Comparison of ENCODE assay signal across 25 mouse cellular contexts in the genomic region with DNA sequence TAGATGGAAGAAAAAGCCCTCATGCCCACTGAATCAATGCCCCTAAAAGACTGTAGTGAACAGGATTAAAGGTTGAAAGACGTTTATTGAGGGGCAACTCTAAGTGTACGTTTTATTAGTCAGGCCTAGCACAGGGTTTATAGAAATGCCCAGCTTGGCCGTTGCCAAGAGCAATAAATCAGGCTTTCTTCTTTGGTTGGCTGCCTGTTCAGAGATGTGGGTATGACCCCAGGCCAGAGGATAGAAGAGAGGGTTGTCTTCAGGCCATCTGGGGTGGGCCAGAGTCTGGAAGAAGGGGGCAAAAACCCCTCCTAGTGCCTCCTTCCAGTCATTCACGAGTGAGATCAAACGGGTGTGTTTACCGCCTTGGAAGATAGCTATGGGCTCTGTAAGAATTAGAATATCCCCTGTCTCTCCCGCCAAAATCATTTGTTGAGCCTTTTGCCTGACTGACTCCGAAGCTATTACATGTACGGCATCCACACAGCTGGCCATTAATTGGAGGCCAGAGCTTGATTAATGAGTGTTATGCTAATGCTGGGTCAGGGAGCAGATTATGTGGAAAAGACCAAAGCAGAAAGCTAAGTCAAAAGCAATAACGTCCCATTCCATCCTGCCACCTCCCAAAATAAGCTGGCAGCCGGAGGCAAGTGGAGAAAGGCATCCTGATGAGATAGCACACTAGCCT.
A peak's percentile ranks its signal among the peaks of the same experiment; 100 is the strongest.
DNase-seq lines count a peak whose midpoint lies in the region; ATAC-seq and TF ChIP-seq lines count a peak whose summit lies in the region.
"Had no signal": no experiment of that assay in that cellular context is flagged by ENCODE, and none has a peak within 500 bp of the region (broad histone marks: within the 10 kb centered on the region; RNA-seq: fewer than 3 reads in every experiment).

No protein-coding gene starts in this region.

- no peaks in the 10 kb centered on the region for H3K4me1 ChIP-seq in hindbrain, postnatal 0 days (ENCODE audit: insufficient read depth, low read length)
- H3K4me1 ChIP-seq in hindbrain, embryonic 16.5 days (ENCODE audit: control insufficient read depth, insufficient read depth, low read depth, low read length) = no peaks in the 10 kb centered on the region
- H3K4me1 ChIP-seq in neural tube, embryonic 14.5 days (ENCODE audit: control insufficient read depth, insufficient read depth, low read length) = no peaks in the 10 kb centered on the region
- H3K4me1 ChIP-seq in heart, embryonic 11.5 days (ENCODE audit: control insufficient read depth, insufficient read depth, low read length) = no peaks in the 10 kb centered on the region
- H3K4me1 ChIP-seq: heart, embryonic 15.5 days; megakaryocyte, embryonic 14.5 days; midbrain, embryonic 15.5 days; stomach, embryonic 15.5 days had no signal

- H3K9me3 ChIP-seq in hindbrain, postnatal 0 days (ENCODE audit: low read length) = no peaks in the 10 kb centered on the region
- H3K9me3 ChIP-seq in hindbrain, embryonic 16.5 days (ENCODE audit: control insufficient read depth, low read length) = no peaks in the 10 kb centered on the region
- no peaks in the 10 kb centered on the region for H3K9me3 ChIP-seq in neural tube, embryonic 14.5 days (ENCODE audit: control insufficient read depth, low read length)
- no peaks in the 10 kb centered on the region for H3K9me3 ChIP-seq in heart, embryonic 11.5 days (replicated peaks; ENCODE audit: control insufficient read depth, low read length)
- H3K9me3 ChIP-seq: forebrain, embryonic 12.5 days; heart, embryonic 15.5 days; limb, embryonic 13.5 days; megakaryocyte, embryonic 14.5 days; midbrain, embryonic 15.5 days; stomach, embryonic 15.5 days had no signal

- no peak overlapping the region for H3K27ac ChIP-seq in hindbrain, postnatal 0 days
- no peak overlapping the region for H3K27ac ChIP-seq in hindbrain, embryonic 16.5 days (ENCODE audit: low read depth, low read length)
- H3K27ac ChIP-seq in neural tube, embryonic 14.5 days (ENCODE audit: low read depth, low read length) = no peak overlapping the region
- no peak overlapping the region for H3K27ac ChIP-seq in heart, embryonic 11.5 days (ENCODE audit: low read depth, low read length)
- H3K27ac ChIP-seq: forebrain, embryonic 12.5 days; heart, embryonic 15.5 days; limb, embryonic 13.5 days; liver, embryonic 14.5 days; midbrain, embryonic 15.5 days; stomach, embryonic 15.5 days had no signal

- no peak overlapping the region for H3K4me3 ChIP-seq in hindbrain, postnatal 0 days (ENCODE audit: low read length)
- no peak overlapping the region for H3K4me3 ChIP-seq in hindbrain, embryonic 16.5 days (ENCODE audit: low read length)
- no peak overlapping the region for H3K4me3 ChIP-seq in neural tube, embryonic 14.5 days (ENCODE audit: low read depth, low read length)
- H3K4me3 ChIP-seq in heart, embryonic 11.5 days (ENCODE audit: low read depth, low read length) = no peak overlapping the region
- H3K4me3 ChIP-seq: forebrain, embryonic 12.5 days; heart, embryonic 15.5 days; limb, embryonic 13.5 days; megakaryocyte, embryonic 14.5 days; midbrain, embryonic 15.5 days; myocyte; stomach, embryonic 15.5 days had no signal

- WGBS in hindbrain, postnatal 0 days = 41% methylated on average over 11 of the region's 11 CpGs
- WGBS in hindbrain, embryonic 16.5 days = 34% methylated on average over 11 of the region's 11 CpGs
- WGBS in neural tube, embryonic 14.5 days = 12% methylated on average over 11 of the region's 11 CpGs
- WGBS in heart, embryonic 11.5 days (ENCODE audit: insufficient replicate concordance) = 70% methylated on average over 11 of the region's 11 CpGs

- peak; percentile 34 for DNase-seq in hindbrain, postnatal 0 days (ENCODE audit: low spot score)
- peak; percentile 31 for DNase-seq in brain, embryonic 14.5 days (ENCODE audit: low read depth)
- DNase-seq in embryo, embryonic 9.5 days (ENCODE audit: extremely low spot score) = peak; percentile 15
- no peak for DNase-seq in ovary, postnatal 14 days (ENCODE audit: low spot score)
- no peak for DNase-seq in thymus, adult 18-20 months
- DNase-seq: cerebellum, adult 2 months; cerebellum, postnatal 25 days; gastrocnemius, postnatal 36 days; heart, postnatal 36 days; kidney, adult 9 months; kidney, postnatal 4 days; lung, embryonic 14.5 days; thymus, postnatal 36 days had no signal

- no peak overlapping the region for H3K4me2 ChIP-seq in hindbrain, postnatal 0 days (ENCODE audit: low read depth, low read length)
- no peak overlapping the region for H3K4me2 ChIP-seq in hindbrain, embryonic 16.5 days (ENCODE audit: low read length)
- H3K4me2 ChIP-seq in neural tube, embryonic 14.5 days (ENCODE audit: low read depth, low read length) = no peak overlapping the region
- no peak overlapping the region for H3K4me2 ChIP-seq in heart, embryonic 11.5 days
- H3K4me2 ChIP-seq: forebrain, embryonic 12.5 days; heart, embryonic 15.5 days; limb, embryonic 13.5 days; lung, embryonic 14.5 days; midbrain, embryonic 15.5 days; stomach, embryonic 15.5 days had no signal

- no peaks in the 10 kb centered on the region for H3K27me3 ChIP-seq in hindbrain, postnatal 0 days (ENCODE audit: insufficient read depth, low read length)
- no peaks in the 10 kb centered on the region for H3K27me3 ChIP-seq in hindbrain, embryonic 16.5 days (replicated peaks; ENCODE audit: control insufficient read depth, insufficient read depth, low read length)
- H3K27me3 ChIP-seq in neural tube, embryonic 14.5 days (ENCODE audit: control insufficient read depth, insufficient read depth, low read length) = no peaks in the 10 kb centered on the region
- no peaks in the 10 kb centered on the region for H3K27me3 ChIP-seq in heart, embryonic 11.5 days (ENCODE audit: control insufficient read depth, insufficient read depth, low read length)
- H3K27me3 ChIP-seq: forebrain, embryonic 12.5 days; heart, embryonic 15.5 days; megakaryocyte, embryonic 14.5 days; midbrain, embryonic 15.5 days; Patski; stomach, embryonic 15.5 days had no signal

- TF ChIP-seq CTCF in hindbrain, postnatal 0 days (IDR thresholded peaks at IDR 0.05; ENCODE audit: low read depth) = no peak
- no peak for TF ChIP-seq CTCF in brain, embryonic 14.5 days (IDR thresholded peaks at IDR 0.05; ENCODE audit: borderline replicate concordance, extremely low read depth, insufficient read depth, insufficient read length)

- ATAC-seq in hindbrain, postnatal 0 days = no peak
- ATAC-seq in hindbrain, embryonic 16.5 days = no peak
- ATAC-seq in neural tube, embryonic 14.5 days (ENCODE audit: low read depth) = peak; percentile 86; the same call in 1 of the 2 replicates
- ATAC-seq in heart, embryonic 11.5 days (replicated peaks; ENCODE audit: insufficient number of reproducible peaks, low FRiP score, low TSS enrichment) = no peak
- ATAC-seq: midbrain, embryonic 15.5 days; Patski had no signal

- H3K36me3 ChIP-seq in hindbrain, postnatal 0 days (ENCODE audit: insufficient read depth, low read length) = no peaks in the 10 kb centered on the region
- no peaks in the 10 kb centered on the region for H3K36me3 ChIP-seq in hindbrain, embryonic 16.5 days (ENCODE audit: control insufficient read depth, insufficient read depth, low read length)
- no peaks in the 10 kb centered on the region for H3K36me3 ChIP-seq in neural tube, embryonic 14.5 days (ENCODE audit: control insufficient read depth, insufficient read depth, low read length)
- H3K36me3 ChIP-seq in heart, embryonic 11.5 days (ENCODE audit: control insufficient read depth, insufficient read depth, low read length) = no peaks in the 10 kb centered on the region
- H3K36me3 ChIP-seq: forebrain, embryonic 12.5 days; heart, embryonic 15.5 days; limb, embryonic 13.5 days; midbrain, embryonic 15.5 days; stomach, embryonic 15.5 days had no signal

- H3K9ac ChIP-seq in hindbrain, postnatal 0 days (replicated peaks; ENCODE audit: low read length) = no peak overlapping the region
- H3K9ac ChIP-seq in hindbrain, embryonic 16.5 days (ENCODE audit: low read depth, low read length) = no peak overlapping the region
- no peak overlapping the region for H3K9ac ChIP-seq in neural tube, embryonic 14.5 days (replicated peaks; ENCODE audit: low read depth, low read length)
- H3K9ac ChIP-seq in heart, embryonic 11.5 days (ENCODE audit: low read depth, low read length) = no peak overlapping the region
- H3K9ac ChIP-seq: forebrain, embryonic 12.5 days; heart, embryonic 15.5 days; limb, embryonic 13.5 days; liver, embryonic 14.5 days; lung, embryonic 14.5 days; midbrain, embryonic 15.5 days; stomach, embryonic 15.5 days had no signal

- TF ChIP-seq POLR2A in brain, embryonic 14.5 days (IDR thresholded peaks at IDR 0.05; ENCODE audit: borderline replicate concordance, extremely low read depth, insufficient read depth, insufficient read length, poor library complexity, severe bottlenecking) = no peak

Comparison
In these comparisons a context has a peak if more than half of its experiments do, and no peak if none do; other contexts are left out.
1. DNase-seq: peak in hindbrain, postnatal 0 days (single experiment), brain, embryonic 14.5 days (single experiment) and embryo, embryonic 9.5 days (single experiment); none in ovary, postnatal 14 days (single experiment) and thymus, adult 18-20 months (0 of 2).